Mouse (Mus musculus): ENCODE measurements around the gene Cox10.

- TF ChIP-seq MAX (IDR thresholded peaks at IDR 0.05) (no peak), USF1 (IDR thresholded peaks at IDR 0.05; ENCODE audit: low read depth) (no peak)
Observed at GRCm38 (mm10) chr11:64085888-64086287, 6.6 kb upstream of the Cox10 start.
